Mouse (Mus musculus) adrenal gland, adult 8-10 months (tissue): ENCODE measurements around the gene Otub1. TPM values are rescaled to one million over a fixed set of nuclear protein-coding genes. Genes with fewer than 3 reads are reported as not detected.

ENCODE experiments used
- DNase-seq: peaks from one replicate; pipeline ENCODE4 v3.0.0; 2022
- total RNA-seq, 4 experiments: library from RNA; stranded (reverse); gene quantifications; 2 replicates each; pipeline ENCODE4 v1.2.4; 2022

The Otub1 gene
- total RNA-seq, 4 experiments from 2014 or later, result 127 to 182 (median 149) TPM

GRCm38 (mm10) chr19:7172051-7172866 lies 33.9 kb downstream of the Otub1 start:
- no peak for DNase-seq

GRCm38 (mm10) chr19:7171447-7171846 lies 34.7 kb downstream of the Otub1 start:
- no peak for DNase-seq

GRCm38 (mm10) chr19:7170916-7171315 lies 35.2 kb downstream of the Otub1 start:
- no peak for DNase-seq

GRCm38 (mm10) chr19:7168423-7168822 lies 37.7 kb downstream of the Otub1 start:
- no peak for DNase-seq

- no peak for DNase-seq
These were observed 39.3 kb downstream of the Otub1 start for GRCm38 (mm10) chr19:7166767-7167166.

- no peak for DNase-seq
These were observed 39.9 kb downstream of the Otub1 start for GRCm38 (mm10) chr19:7166200-7166711.

GRCm38 (mm10) chr19:7165509-7166199 lies 40.5 kb downstream of the Otub1 start:
- no peak for DNase-seq

DNA sequence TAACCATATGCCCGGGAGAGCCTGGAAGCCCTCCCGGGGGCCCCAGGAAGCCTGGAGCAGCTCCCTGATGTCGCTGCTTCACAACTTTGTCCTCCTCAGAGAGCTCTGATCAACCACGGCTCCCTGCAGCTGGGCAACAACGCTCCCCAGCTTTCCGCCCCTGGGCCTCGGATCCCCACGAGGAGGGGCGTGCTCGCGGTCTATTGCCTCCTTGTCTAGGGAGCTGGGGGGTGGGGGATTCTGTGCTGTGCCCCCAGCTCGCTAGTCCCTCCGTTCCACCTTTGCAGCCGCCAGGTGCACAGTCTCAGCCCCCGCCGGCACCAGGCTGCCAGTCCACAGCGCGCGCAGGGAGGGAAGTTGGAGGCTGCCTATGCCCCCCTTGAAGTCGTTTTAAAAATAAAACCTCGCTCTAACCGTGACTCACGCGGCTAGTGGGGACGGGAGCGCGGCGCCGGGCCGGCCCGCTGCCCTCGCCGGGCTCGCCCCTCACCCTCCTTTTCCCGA lies 41.2 kb downstream of the Otub1 start:
- DNase-seq, result no peak

DNA sequence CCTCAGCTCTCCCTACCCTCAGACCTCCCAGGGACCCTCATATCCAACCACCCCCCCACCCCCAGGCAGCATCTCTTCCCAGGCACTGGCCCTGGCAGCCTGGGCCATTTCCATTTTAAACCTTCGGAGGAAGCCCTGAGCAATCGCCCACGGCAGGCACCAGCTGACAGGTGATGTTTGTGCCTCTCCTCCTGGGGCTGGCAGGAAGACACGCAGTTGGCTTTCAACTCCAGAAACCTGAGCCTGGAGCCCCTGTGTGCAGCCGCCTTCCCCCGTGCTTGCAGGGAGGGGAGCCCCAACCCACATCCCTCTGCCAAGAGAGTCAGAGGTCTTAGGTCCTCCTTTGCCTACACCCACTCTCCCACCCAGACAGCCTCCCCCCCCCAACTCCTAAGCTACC lies 41.9 kb downstream of the Otub1 start:
- DNase-seq, result no peak

- no peak for DNase-seq
These were observed 45.1 kb downstream of the Otub1 start for GRCm38 (mm10) chr19:7161064-7161463.

DNA sequence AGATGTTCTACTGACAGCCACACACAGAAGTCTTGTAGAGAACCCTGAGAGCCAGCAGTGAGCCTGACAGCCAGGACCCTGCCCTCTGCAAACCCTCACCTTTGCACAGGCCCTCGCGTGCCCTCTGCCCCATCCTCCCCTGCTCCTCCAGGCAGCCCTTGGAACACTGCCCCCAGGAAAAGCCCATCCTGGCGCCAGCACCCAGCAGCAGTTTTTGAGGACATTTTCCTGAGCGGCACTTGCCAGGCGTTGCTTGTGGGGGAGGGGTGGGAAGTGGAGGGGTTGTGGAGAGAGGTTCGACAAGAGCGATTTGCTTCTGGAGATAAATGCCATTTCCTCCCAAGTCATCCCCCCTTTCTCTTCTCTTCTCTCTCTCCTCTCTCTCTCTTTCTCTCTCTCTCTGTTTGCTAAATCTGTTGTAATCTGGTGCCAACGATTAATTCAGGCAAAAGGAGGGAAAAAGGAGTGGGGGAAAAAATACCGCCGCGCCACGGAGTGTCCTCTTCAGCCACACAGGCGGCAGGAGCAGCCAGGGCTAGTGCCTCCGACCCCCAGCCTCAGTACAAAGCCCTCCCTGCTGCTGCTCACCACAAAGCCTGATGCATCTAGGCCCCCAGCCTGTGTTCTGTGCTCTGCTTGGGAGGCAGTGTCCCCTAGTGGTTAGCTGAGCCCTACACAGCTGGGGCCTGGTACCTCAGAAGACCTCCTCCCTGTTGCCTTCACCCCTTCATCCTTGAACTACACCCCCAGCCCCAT lies 45.8 kb downstream of the Otub1 start:
- no peak for DNase-seq

GRCm38 (mm10) chr19:7157734-7158133 lies 48.4 kb downstream of the Otub1 start:
- no peak for DNase-seq

- no peak for DNase-seq
These were observed 50.9 kb downstream of the Otub1 start for GRCm38 (mm10) chr19:7155196-7155595.

GRCm38 (mm10) chr19:7153232-7153631 lies 52.9 kb downstream of the Otub1 start:
- DNase-seq, result no peak

GRCm38 (mm10) chr19:7151927-7152653 lies 54.0 kb downstream of the Otub1 start:
- DNase-seq, result no peak

DNA sequence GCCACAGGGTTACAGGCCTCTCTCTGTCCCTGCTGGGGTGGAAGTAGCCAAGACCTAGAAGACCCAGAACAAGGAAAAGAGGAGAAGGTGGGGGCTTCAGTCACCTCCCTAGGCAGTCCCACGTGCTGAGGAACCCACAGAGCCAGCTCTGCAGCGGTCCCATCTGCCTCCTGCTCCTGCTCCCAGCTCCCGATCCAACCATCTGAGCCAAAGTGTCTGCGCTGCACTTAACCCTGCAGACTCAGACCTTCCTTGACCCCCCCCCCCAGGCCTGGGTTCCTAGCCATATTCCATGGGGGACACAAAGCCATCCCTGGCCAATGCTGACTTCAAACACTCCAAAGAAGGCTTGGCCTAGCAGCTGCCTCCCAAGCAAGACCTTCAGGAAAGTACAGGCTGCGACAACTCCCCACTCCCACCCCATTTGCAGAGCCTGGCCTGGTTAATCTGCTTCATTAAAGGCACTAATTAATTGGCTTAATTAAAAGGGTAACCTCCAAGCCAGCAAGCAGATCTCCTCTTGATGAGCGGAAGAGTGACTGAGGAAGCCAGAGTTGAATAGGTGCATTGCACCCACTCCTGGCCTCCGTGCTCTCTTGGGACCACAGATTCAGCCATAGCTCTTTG lies 54.7 kb downstream of the Otub1 start:
- no peak for DNase-seq

- DNase-seq, result no peak
These were observed 56.9 kb downstream of the Otub1 start for GRCm38 (mm10) chr19:7149158-7149685.

DNA sequence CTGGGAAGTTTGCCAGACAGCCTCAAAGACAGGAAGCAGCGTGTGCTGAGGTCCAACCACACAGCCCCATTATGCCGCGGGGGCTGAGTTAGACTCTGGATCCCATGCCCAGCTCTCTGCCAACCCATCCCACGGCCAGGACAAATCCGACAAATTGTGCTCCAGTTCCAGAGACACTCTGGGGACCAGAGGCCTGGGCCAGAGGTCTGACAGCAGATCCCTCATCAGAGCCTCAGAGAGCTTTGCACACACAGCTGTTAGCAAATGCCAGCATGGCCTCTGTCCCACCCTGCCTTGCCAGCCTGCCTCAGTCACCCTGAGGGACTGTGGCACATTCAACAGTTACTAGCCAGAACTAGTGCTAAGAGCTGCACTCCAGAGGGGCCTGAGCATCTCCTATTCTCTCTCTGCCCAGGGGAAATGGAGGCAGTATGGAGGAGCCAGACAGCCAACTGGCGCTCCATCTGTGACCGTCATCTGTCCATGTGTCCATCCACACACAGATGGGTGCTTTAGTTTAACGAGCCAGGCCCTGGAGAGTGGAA lies 57.5 kb downstream of the Otub1 start:
- no peak for DNase-seq
